Mouse (Mus musculus) hematopoietic stem cell, adult 5-6 weeks (primary cell): ENCODE data around the gene Sctr. TPM values are rescaled to one million over a fixed set of nuclear protein-coding genes. Genes with fewer than 3 reads are reported as not detected.

Experiments used
- ATAC-seq, 2 experiments: fragments of 125-278 bp in 1 of 2; replicated peaks in 1 of 2; 2 replicates each; pipeline ENCODE4 v1.8.0; 2016 to 2017; ENCODE audit warnings: inconsistent platforms in 2 of 2, mild to moderate bottlenecking in 2 of 2, moderate number of reproducible peaks in 2 of 2, low read depth in 1 of 2, moderate TSS enrichment in 1 of 2; ENCODE audit not compliant: low FRiP score in 2 of 2, poor library complexity in 2 of 2, severe bottlenecking in 2 of 2, insufficient read depth in 1 of 2, low TSS enrichment in 1 of 2
- total RNA-seq: library from RNA; stranded (forward); fragments of 172-1452, 232-1000 nt; gene quantifications from 2 replicates; pipeline ENCODE4 v1.2.3, GENCODE M21; 2017

The Sctr gene
- total RNA-seq, 1 experiment from 2014 or later: not detected

DNA sequence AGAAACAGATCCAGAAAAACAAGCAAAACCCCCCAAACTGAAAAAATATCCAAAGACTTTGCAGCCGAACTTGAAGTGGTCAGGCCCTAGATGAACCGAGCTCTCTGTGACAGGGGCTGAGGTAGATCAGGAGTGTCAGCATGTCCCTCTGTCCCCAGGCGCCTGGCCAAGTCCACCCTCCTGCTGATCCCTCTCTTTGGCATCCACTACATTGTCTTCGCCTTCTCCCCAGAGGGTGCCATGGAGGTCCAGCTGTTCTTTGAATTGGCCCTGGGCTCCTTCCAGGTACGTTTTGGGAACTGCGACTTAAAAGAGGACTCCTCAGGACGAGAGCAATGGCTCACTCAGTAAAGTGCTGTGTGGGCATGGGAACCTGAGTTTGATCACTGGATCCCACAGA lies 49.5 kb downstream of the Sctr start:
- no peak for ATAC-seq

GRCm38 (mm10) chr1:120057044-120057443 lies 50.4 kb downstream of the Sctr start:
- peak; percentile 34 to 41 for ATAC-seq

DNA sequence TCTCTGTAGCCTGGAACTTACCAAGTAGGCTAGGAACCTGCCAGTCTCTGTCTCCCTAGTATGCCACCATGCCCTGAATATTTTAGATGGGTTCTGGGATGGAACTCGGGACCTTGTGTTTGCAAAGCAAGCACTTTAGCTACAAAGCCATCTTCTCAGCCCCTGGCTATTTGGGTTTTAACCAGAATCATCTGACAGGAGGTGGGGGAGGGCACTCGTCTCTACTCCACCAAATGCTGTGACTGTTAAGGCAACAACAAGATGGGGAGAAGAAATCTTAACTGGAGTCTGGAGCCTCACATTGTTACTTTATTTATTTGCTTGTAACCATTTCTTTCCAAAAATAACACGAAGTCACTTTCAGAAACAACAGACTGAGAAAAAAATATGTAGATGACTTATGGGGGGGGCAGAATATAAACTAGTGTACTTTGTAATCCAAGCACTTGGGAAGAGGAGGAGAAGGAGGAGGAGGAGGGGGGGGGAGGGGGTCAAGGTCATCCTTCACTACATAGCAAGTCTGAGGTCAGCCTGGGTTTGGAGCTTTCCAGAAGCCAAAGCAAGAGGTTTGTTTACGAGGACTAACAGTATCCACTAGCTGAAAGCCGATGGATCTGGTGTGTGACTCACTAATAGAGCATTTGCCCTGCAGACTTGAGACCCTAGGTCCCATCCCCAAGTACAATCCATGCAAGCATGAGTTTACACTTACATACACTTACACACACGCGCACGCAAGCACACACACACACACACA lies 51.2 kb downstream of the Sctr start:
- ATAC-seq: no peak

GRCm38 (mm10) chr1:120060687-120061086 lies 54.0 kb downstream of the Sctr start:
- no peak for ATAC-seq

DNA sequence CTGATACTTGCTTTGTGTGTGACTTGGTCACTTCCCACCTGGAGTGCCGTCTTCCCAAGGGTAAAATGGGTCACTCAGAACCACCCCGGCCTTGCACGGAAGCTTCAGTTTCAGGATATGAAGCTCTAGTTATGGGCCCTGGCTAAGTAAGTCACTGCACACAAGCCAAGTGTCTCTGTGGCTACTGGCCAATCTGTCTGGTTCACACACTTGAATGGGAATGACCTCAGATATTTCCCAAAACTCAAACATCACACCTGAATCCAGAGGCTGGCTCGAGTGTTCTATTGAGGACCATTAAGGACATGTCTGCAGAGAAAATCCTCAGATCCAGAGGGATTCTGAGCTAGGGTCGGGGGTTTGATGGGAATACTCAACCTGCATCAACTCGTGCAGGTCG lies 55.5 kb downstream of the Sctr start:
- ATAC-seq: no peak

DNA sequence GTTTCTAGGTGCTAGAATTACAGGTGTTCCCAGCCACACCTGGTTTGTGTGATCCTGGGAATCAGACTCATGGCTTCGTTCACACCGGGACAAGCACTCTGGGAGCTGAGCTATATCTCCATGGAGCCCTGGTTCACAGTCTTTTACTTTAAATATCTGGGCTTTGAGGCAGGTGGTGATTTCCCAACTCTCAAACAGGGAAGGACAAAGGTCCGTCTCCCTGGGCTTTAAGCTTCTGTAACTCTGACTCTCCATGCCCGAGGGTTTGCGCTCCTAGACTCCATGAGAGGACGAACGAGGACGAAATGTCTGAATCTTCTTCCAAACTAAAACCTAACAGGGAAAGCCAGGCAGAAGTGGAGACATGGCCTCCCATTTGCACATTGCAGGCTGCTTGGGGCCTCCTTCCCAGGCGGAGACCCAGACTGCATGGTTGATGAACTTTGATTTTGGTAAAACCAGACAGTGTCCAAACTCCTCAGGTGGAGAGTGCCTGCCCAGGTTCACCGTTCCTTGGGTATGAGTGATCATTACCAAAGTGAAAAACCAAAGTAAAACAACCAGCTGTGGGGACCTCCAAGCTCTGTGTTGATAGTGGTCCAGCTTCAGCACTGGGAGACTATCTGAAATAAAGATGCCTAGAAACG lies 57.5 kb downstream of the Sctr start:
- no peak for ATAC-seq

DNA sequence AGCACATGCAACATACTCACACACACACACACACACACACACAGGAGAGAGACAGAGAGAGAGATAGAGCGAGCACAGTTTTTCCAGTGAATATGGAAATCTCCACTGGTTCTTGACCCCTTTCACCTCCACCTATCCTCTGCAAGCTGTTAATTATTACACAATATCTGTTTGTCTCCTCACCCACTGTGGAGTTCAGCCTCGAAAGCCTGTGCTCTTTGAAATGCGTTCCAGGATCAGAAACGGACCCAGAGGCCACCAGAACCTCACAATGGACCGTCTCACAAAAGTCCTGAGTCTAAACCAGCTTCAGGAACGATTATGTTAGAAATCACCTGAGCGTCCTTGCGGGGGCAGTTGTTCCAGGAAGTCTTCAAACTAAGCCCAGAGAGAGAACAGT lies 59.5 kb downstream of the Sctr start:
- no peak for ATAC-seq

GRCm38 (mm10) chr1:120066625-120067024 lies 59.9 kb downstream of the Sctr start:
- no peak for ATAC-seq

DNA sequence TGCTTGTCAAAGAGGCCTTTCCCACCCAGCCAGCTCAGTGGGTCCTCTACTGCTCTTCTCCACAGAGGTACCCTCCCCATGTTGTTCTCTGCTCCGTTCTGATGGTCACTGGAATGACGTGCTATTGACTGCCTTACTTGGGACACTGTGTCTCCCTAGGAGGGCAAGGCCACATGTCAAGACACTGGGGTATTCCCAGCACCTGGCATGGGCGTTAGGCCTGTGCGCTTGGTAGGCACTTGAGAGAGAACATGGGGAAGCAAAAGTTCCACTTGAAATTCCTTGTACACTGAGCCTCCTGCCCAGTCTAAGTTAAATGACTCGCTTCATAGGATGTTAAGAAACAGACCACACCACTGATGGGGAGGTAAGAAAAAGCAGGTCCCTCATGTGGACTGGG lies 62.4 kb downstream of the Sctr start:
- no peak for ATAC-seq

- no peak for ATAC-seq
These were observed 63.5 kb downstream of the Sctr start for GRCm38 (mm10) chr1:120070168-120070567.

DNA sequence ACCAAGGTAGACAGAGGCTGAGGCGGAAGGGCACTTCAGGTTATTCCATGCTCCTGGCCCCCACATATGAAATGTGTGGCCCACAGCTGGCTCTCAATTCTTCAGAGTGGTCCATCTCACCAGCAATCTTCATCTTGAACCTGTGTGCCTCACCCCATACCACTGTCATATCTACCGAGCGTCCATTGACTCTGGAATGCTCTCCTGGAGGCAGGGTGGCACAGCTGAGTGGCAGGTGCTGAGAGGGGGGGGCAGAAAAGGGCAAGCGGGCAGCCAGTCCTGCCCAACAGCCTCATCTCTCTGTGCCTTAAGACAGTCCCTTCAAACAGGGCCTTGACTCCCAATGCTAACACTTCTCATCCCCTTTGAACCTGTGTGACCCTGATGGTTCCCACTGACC lies 64.4 kb downstream of the Sctr start:
- no peak for ATAC-seq

DNA sequence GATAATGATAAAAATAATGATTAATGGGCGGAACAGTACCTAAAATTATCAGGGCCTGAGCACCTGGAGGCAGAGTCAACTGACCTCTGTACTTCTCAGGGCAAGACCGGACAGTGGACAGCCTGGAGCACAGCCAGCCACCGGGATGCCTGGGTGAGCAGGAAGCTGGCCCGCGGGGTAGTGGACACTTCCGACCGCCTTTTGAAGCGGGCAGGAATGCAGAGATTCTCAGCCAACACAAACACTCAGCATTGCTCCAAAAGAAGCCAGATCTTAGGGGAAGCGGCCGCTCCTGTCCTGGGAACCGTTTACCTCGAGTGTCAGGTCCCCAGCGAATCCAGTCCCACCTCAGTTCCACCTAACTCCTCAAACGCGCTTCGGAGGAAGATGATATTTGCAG lies 66.2 kb downstream of the Sctr start:
- ATAC-seq: no peak

GRCm38 (mm10) chr1:120073519-120074306 lies 67.0 kb downstream of the Sctr start, which contains the start of gene Tmem37:
Gene Tmem37 (minus strand): TSS chr1:120074074.
- ATAC-seq: peak; percentile 80 to 81

DNA sequence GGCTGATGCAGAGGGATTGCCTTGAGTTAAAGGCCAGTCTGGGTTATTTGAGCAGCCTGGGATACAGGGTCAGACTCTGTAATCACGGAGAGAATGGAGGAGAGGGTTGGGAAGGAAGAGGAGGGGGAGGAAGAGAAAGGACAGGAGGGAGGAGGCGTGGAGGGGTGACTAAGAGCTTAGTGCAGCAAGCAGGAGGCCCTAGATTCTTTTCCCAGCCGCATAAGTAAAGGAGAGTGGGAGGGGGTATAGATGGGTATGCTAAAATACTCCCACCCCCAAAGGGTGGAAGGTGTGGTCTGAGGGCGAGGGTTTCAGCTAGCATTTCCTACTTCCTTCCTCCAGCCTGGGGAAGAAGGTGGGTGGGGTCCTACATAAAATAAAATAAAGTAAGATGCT lies 67.6 kb downstream of the Sctr start:
- ATAC-seq: no peak

- ATAC-seq: no peak
These were observed 68.2 kb downstream of the Sctr start for GRCm38 (mm10) chr1:120074931-120075330.

DNA sequence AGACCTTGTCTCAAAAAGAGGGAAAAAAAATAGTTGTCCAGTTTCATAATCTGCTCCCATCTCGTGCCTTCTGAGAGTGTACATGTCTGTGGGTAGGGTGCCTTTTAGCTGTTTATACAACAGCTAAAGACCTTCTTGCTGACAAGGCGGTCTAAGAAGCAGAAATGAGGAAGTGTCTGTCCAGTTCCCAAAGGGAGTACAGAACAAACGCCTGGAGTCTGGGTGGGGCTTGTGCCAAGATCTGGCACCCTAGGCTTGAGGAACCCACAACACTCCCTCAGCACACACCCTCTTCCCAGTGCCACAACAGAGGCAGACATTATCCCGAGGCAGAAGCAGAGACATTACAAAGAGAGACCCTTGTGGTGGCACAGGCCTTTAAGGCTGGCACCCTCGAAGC lies 68.8 kb downstream of the Sctr start:
- ATAC-seq: peak; percentile 57 to 76

DNA sequence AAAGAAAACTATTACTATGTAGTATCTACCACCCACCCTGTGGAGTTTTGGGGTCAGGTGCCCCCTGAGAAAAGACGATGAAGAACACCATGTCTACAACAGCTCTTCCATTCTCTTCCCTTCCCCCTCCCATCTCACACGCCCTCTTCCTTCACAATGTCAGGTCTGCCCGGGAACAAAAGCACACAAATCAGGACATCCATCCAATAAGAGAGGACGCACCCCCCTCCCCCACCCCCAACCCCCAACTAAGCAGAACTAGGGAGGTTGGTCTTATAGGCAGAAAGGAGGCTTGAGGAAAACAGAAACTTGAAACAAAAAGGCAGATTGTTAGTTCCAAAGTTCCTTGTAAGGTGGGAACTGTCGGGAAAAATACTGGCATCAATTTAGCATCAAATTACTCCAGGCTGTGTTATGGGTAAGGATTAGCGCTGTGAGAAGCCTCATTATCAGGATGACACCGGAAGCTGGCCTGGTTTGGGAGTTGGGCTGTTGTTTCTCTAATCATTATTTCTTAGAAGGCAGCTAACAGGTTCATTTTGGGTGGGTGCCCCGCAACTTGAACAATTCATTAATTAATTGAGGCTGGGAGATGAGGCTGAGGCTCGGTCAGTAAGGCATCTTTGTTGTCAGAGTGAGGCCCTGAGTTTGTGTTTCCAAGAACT lies 71.2 kb downstream of the Sctr start:
- no peak for ATAC-seq

DNA sequence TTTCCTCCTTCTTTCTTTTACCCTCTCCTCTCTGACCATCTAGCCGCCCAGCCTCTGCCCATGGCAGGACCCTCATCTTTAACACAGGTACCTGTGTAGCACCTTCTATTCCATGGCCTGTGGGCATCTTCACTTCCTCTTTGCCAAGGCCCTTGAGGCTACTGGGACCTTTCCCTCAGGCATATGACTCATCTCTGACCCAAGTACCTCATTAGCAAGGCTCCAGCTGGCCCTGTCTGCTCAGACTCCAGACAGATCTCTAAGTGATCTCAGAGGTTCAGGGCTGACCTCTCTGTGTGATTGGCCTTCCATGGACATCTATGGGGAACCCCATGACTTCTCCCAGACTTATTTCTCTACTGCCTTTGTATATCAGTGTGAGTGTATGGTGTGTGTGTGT lies 73.9 kb downstream of the Sctr start:
- ATAC-seq: no peak
